30 mouse cellular contexts compared by ENCODE assay signal in the genomic region with DNA sequence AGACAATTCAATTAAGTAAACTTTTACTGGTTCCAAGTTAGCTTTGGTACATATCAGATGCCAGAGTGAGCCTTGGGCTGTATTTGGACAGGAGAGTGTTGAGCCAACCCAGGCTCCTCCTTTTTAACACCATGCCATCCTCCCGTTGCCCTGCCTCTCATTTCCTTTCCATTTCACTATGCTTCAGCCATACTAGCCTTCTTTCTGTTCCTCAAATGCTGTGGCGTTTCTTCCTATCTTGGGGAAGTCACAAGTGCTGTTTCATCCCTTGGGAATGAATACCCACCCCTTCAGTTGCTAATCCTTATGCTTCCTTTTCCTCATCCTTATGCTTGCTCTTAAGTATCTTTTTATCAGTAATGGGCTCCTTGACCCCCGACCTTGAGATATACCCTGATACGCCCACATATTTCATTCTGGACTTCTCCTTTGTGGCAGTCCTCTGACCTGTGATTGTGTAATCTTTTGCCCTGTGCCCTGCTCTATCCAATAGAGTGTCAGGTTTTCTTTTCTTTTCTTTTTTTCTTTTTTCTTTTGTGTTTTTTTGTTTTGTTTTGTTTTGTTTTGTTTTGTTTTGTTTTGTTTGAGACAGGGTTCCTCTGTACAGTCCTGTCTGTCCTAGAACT.
DNase-seq lines count a peak whose midpoint lies in the region; ATAC-seq and TF ChIP-seq lines count a peak whose summit lies in the region.
"Had no signal": no experiment of that assay in that cellular context is flagged by ENCODE, and none has a peak within 500 bp of the region (broad histone marks: within the 10 kb centered on the region; RNA-seq: fewer than 3 reads in every experiment).

No protein-coding gene starts in this region.

- H3K4me1 ChIP-seq in bone marrow macrophage, adult 2 months (ENCODE audit: control insufficient read depth, insufficient read depth, low read length) = peaks cover 11% of the 10 kb centered on the region
- H3K4me1 ChIP-seq: heart, embryonic 13.5 days; hindbrain, embryonic 10.5 days; hindbrain, embryonic 15.5 days; midbrain, embryonic 12.5 days; stomach, embryonic 15.5 days had no signal

- peak; percentile 93 for ATAC-seq in megakaryocyte, adult 5-6 weeks (ENCODE audit: poor library complexity, severe bottlenecking)
- ATAC-seq: forebrain, embryonic 14.5 days; Patski had no signal

- no peak for TF ChIP-seq POLR2A in bone marrow macrophage, adult 2 months (IDR thresholded peaks at IDR 0.05; ENCODE audit: borderline replicate concordance, low read depth, low read length)

- no peak for TF ChIP-seq CTCF in bone marrow macrophage, adult 2 months (IDR thresholded peaks at IDR 0.05; ENCODE audit: low read depth, low read length)

- H3K27ac ChIP-seq in bone marrow macrophage, adult 2 months (ENCODE audit: insufficient read depth, low read depth, low read length) = peak overlapping the region; percentile 65
- H3K27ac ChIP-seq: heart, adult 2 months; heart, embryonic 13.5 days; hindbrain, embryonic 10.5 days; hindbrain, embryonic 15.5 days; liver, embryonic 14.5 days; midbrain, embryonic 12.5 days; stomach, embryonic 15.5 days had no signal

- DNase-seq in lung, postnatal 25 days (ENCODE audit: low spot score) = peak; percentile 15
- no peak for DNase-seq in lung, postnatal 10 days
- peak; percentile 9 for DNase-seq in skeletal muscle tissue, adult 2 months (ENCODE audit: low read depth, low spot score)
- no peak for DNase-seq in frontal cortex, postnatal 36 days (ENCODE audit: low spot score in 2 of 2)
- no peak for DNase-seq in gastrocnemius, postnatal 4 days (ENCODE audit: low spot score in 2 of 2)
- no peak for DNase-seq in spleen, adult 18-20 months
- DNase-seq: adrenal gland, postnatal 25 days; cerebellum, adult 18-20 months; cerebellum, postnatal 14 days; gastrocnemius, postnatal 25 days; heart, adult 2 months; heart, postnatal 14 days; kidney, adult 8-10 months; kidney, postnatal 10 days; layer of hippocampus, postnatal 36 days; left cerebral cortex, postnatal 4 days; lung, adult 2 months; right cerebral cortex, postnatal 25 days; thymus, postnatal 14 days had no signal

- no peak overlapping the region for H3K4me3 ChIP-seq in bone marrow macrophage, adult 2 months (ENCODE audit: insufficient read depth, low read length)
- H3K4me3 ChIP-seq: heart, adult 2 months; heart, embryonic 13.5 days; hindbrain, embryonic 10.5 days; hindbrain, embryonic 15.5 days; megakaryocyte, embryonic 14.5 days; midbrain, embryonic 12.5 days; stomach, embryonic 15.5 days had no signal

Comparison
In these comparisons a context has a peak if more than half of its experiments do, and no peak if none do; other contexts are left out.
1. DNase-seq: peak in lung, postnatal 25 days (single experiment) and skeletal muscle tissue, adult 2 months (single experiment); none in lung, postnatal 10 days (single experiment), frontal cortex, postnatal 36 days (0 of 2), gastrocnemius, postnatal 4 days (0 of 2) and spleen, adult 18-20 months (0 of 2).